Mouse (Mus musculus) ES-CJ7 (cell line): ENCODE results near the gene Dmrt2.
A peak's percentile ranks its signal among the peaks of the same experiment; 100 is the strongest.

Source experiments
- DNase-seq: peaks from one replicate; pipeline ENCODE4 v3.0.0; 2011; ENCODE audit warnings: low read depth, low spot score

Dmrt2 gene

GRCm38 (mm10) chr19:25672101-25672950, at the start of gene Dmrt2:
Dmrt2 (plus strand) TSS chr19:25672411.
- DNase-seq, result peak; percentile 95

- peak; percentile 55 for DNase-seq
Measured at GRCm38 (mm10) chr19:25628490-25628889, 43.7 kb upstream of the Dmrt2 start.

- no peak for DNase-seq
Measured at GRCm38 (mm10) chr19:25635119-25635518, 37.1 kb upstream of the Dmrt2 start.

GRCm38 (mm10) chr19:25635622-25636244, 36.5 kb upstream of the Dmrt2 start:
- DNase-seq, result peak; percentile 71

GRCm38 (mm10) chr19:25638766-25639361, 33.3 kb upstream of the Dmrt2 start:
- no peak for DNase-seq

GRCm38 (mm10) chr19:25641786-25642185, 30.4 kb upstream of the Dmrt2 start:
- no peak for DNase-seq

GRCm38 (mm10) chr19:25647136-25647535, 25.1 kb upstream of the Dmrt2 start:
- no peak for DNase-seq

- DNase-seq, result no peak
Measured at GRCm38 (mm10) chr19:25648701-25649100, 23.5 kb upstream of the Dmrt2 start.

GRCm38 (mm10) chr19:25650474-25650873, 21.7 kb upstream of the Dmrt2 start:
- DNase-seq, result no peak

GRCm38 (mm10) chr19:25652560-25652959, 19.7 kb upstream of the Dmrt2 start:
- DNase-seq, result no peak

GRCm38 (mm10) chr19:25654034-25654749, 18.0 kb upstream of the Dmrt2 start:
- no peak for DNase-seq

GRCm38 (mm10) chr19:25665486-25666339, 6.5 kb upstream of the Dmrt2 start:
- peak; percentile 38 for DNase-seq

- DNase-seq, result no peak
Measured at GRCm38 (mm10) chr19:25667836-25668235, 4.4 kb upstream of the Dmrt2 start.

- DNase-seq, result no peak
Measured at GRCm38 (mm10) chr19:25669593-25670248, 2.5 kb upstream of the Dmrt2 start.

- no peak for DNase-seq
Measured at GRCm38 (mm10) chr19:25670571-25671285, 1.5 kb upstream of the Dmrt2 start.

GRCm38 (mm10) chr19:25671681-25672080, 530 bp upstream of the Dmrt2 start:
- no peak for DNase-seq

GRCm38 (mm10) chr19:25673224-25674055, 1.2 kb downstream of the Dmrt2 start:
- DNase-seq, result peak; percentile 35

GRCm38 (mm10) chr19:25674056-25674420, 1.8 kb downstream of the Dmrt2 start:
- no peak for DNase-seq

- no peak for DNase-seq
Measured at GRCm38 (mm10) chr19:25674744-25675143, 2.5 kb downstream of the Dmrt2 start.
